23 mouse cellular contexts compared by ENCODE assay signal in the genomic region with DNA sequence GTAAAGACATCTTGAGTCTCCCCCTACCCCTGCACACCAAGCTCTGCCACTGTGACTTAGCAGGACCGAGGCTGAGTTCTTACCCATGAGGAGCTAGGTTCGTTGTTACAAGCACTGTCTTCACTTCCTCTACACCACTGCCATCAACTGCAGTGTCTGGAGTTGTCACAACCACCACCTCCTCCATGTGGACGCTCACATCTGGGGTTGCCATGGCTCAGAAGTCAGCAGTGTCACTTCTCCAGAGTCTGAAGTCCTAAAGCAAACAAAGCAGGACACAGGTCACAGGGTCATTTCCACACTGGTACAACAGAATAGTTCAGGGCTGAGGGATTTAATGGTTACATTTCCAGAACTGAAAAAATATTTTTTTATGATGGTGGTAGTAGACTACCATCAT. TPM values are rescaled to one million over a fixed set of nuclear protein-coding genes. Genes with fewer than 3 reads are reported as not detected.
"Had no signal": no experiment of that assay in that cellular context is flagged by ENCODE, and none has a peak within 500 bp of the region (broad histone marks: within the 10 kb centered on the region; RNA-seq: fewer than 3 reads in every experiment).

No protein-coding gene starts in this region.

- ATAC-seq: intestine, embryonic 16.5 days had no signal

- H3K9me3 ChIP-seq: limb, embryonic 12.5 days; midbrain, embryonic 10.5 days; neural tube, embryonic 15.5 days; stomach, embryonic 15.5 days had no signal

- H3K27ac ChIP-seq: kidney, postnatal 0 days; limb, embryonic 12.5 days; midbrain, embryonic 10.5 days; neural tube, embryonic 15.5 days; stomach, embryonic 15.5 days had no signal

- H3K4me3 ChIP-seq: limb, embryonic 12.5 days; midbrain, embryonic 10.5 days; myocyte; neural tube, embryonic 15.5 days; stomach, embryonic 15.5 days had no signal

- H3K4me2 ChIP-seq: limb, embryonic 12.5 days; neural tube, embryonic 15.5 days; stomach, embryonic 15.5 days had no signal

- H3K27me3 ChIP-seq: limb, embryonic 12.5 days; neural tube, embryonic 15.5 days; stomach, embryonic 15.5 days had no signal

- H3K9ac ChIP-seq: limb, embryonic 12.5 days; neural tube, embryonic 15.5 days; stomach, embryonic 15.5 days had no signal

- H3K4me1 ChIP-seq: limb, embryonic 12.5 days; midbrain, embryonic 10.5 days; neural tube, embryonic 15.5 days; stomach, embryonic 15.5 days had no signal

- DNase-seq: kidney, adult 8-10 months; kidney, postnatal 36 days; layer of hippocampus, adult 9-11 months; layer of hippocampus, postnatal 36 days; lung, adult 18-20 months; lung, postnatal 4 days; midbrain, embryonic 14.5 days; right cerebral cortex, postnatal 4 days; spleen, adult 18-20 months; thymus, adult 2 months; thymus, postnatal 25 days had no signal

RNA-seq across cellular contexts. Expression of gene Stmn3, which starts 36.4 kb away (rescaled TPM):
- total RNA-seq: megakaryocyte, adult 5-6 weeks had no signal
- polyA plus RNA-seq: testis, adult 2 months had no signal

RNA-seq across cellular contexts. Expression of gene Fndc11, which starts 58.1 kb away (rescaled TPM):
- total RNA-seq: layer of hippocampus, postnatal 36 days; left cerebral cortex, adult 8-10 months; left cerebral cortex, postnatal 36 days; megakaryocyte, adult 5-6 weeks had no signal
- polyA plus RNA-seq: myocyte; neural tube, embryonic 11.5 days had no signal
